Mouse (Mus musculus): ENCODE data around the gene Gzf1. TPM values are rescaled to one million over a fixed set of nuclear protein-coding genes. Genes with fewer than 3 reads are reported as not detected.

Gzf1 gene
- total and polyA plus RNA-seq, 2 experiments from 2014 or later = 14.3 to 40.1 TPM

- H3K4me1 ChIP-seq (ENCODE audit: control insufficient read depth, insufficient read depth) = 0 out of 2 replicates have a peak, but pooled peaks cover 6% of the 10 kb centered on the region
- H3K4me3 ChIP-seq (ENCODE audit: low read depth, low read length) = no peak overlapping the region
- no peaks in the 10 kb centered on the region for H3K27me3 ChIP-seq (ENCODE audit: control insufficient read depth, insufficient read depth, low read length)
- no peak overlapping the region for H3K4me2 ChIP-seq (ENCODE audit: low read depth, low read length)
- no peak overlapping the region for H3K27ac ChIP-seq (ENCODE audit: low read depth)
- ATAC-seq (ENCODE audit: insufficient read depth, low read depth) = no peak
- no peak overlapping the region for H3K9ac ChIP-seq (replicated peaks; ENCODE audit: low read depth, low read length)
- WGBS = 90% methylated on average over 5 of the region's 5 CpGs
- no peaks in the 10 kb centered on the region for H3K9me3 ChIP-seq (replicated peaks; ENCODE audit: control insufficient read depth, low read length)
- TF ChIP-seq EP300 (IDR thresholded peaks at IDR 0.05; ENCODE audit: low read depth) (no peak), CTCF (IDR thresholded peaks at IDR 0.05; ENCODE audit: low read depth) (no peak)
- no peak for DNase-seq (ENCODE audit: low spot score)
- peaks cover 80% of the 10 kb centered on the region for H3K36me3 ChIP-seq (replicated peaks; ENCODE audit: control insufficient read depth, insufficient read depth, low read length)
Observed at GRCm38 (mm10) chr2:148687971-148688370, 7.1 kb downstream of the Gzf1 start.

DNA sequence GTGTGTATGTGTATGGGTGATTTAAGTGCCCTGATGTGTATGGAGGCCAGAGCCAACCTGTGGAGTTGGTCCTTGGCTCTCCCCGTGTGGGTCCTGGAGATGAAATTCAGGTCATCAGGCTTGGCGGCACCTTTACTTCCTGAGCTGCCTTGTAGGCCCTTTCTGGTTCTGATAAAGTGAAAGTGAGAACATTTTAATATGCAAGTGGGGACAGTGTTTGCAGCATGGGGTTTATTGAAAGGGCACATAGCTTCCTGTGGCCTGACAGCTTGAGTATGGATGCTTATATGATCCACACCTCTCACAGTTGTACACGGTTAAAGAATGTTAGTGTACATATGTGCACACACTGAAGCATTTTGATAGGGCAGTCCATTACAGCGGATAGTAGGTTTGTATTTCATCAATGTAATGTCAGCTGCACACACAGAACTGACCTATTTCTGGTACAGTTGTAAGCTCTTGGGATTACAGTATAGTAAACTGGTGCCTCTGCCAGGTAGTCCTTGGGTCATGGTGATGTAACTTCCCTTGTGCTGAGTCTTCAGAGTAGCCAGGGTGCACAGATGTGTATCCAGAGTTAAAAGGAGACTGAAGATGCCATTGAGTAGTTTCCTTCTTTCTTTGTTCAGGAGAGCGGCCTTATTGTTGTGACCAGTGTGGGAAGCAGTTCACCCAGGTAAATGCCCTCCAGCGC lies 8.8 kb downstream of the Gzf1 start:
- Histone ChIP-seq H3K9ac (replicated peaks; ENCODE audit: low read depth, low read length) (no peak overlapping the region), H3K36me3 (replicated peaks; ENCODE audit: control insufficient read depth, insufficient read depth, low read length) (peaks cover 82% of the 10 kb centered on the region), H3K4me2 (ENCODE audit: low read depth, low read length) (no peak overlapping the region), H3K9me3 (replicated peaks; ENCODE audit: control insufficient read depth, low read length) (no peaks in the 10 kb centered on the region), H3K27me3 (ENCODE audit: control insufficient read depth, insufficient read depth, low read length) (no peaks in the 10 kb centered on the region), H3K27ac (ENCODE audit: low read depth) (no peak overlapping the region), H3K4me1 (ENCODE audit: control insufficient read depth, insufficient read depth) (0 out of 2 replicates have a peak, but pooled peaks cover 3% of the 10 kb centered on the region), H3K4me3 (ENCODE audit: low read depth, low read length) (no peak overlapping the region)
- ATAC-seq (ENCODE audit: insufficient read depth, low read depth) (no peak), DNase-seq (ENCODE audit: low spot score) (no peak)
- TF ChIP-seq CTCF (IDR thresholded peaks at IDR 0.05; ENCODE audit: low read depth) (no peak), EP300 (IDR thresholded peaks at IDR 0.05; ENCODE audit: low read depth) (no peak)
- WGBS = 88% methylated on average over 6 of the region's 6 CpGs

DNA sequence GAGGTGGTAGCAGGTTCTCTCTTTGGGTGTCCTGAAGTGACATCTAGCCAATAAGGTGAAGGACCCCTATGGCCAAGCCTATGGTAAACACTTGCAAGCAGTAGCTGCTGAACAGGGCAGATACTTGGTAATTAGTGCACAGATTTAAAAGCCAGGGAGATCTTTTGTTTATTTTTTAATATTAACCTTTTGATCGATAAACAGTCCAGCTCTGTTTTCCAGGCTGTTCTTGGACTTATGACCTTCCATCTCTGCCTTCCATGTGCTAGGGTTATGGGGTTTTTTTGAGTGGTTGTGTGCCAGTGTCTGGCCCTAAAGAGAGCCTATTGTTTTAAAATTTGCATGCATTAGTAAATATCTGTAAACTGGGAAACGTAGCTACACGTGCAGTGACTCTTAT lies 9.5 kb downstream of the Gzf1 start:
- 0 out of 2 replicates have a peak, but pooled peaks cover 3% of the 10 kb centered on the region for H3K4me1 ChIP-seq (ENCODE audit: control insufficient read depth, insufficient read depth)
- no peak for DNase-seq (ENCODE audit: low spot score)
- ATAC-seq (ENCODE audit: insufficient read depth, low read depth) = no peak
- H3K9ac ChIP-seq (replicated peaks; ENCODE audit: low read depth, low read length) = no peak overlapping the region
- H3K4me3 ChIP-seq (ENCODE audit: low read depth, low read length) = no peak overlapping the region
- no peaks in the 10 kb centered on the region for H3K9me3 ChIP-seq (replicated peaks; ENCODE audit: control insufficient read depth, low read length)
- no peak overlapping the region for H3K4me2 ChIP-seq (ENCODE audit: low read depth, low read length)
- H3K27ac ChIP-seq (ENCODE audit: low read depth) = no peak overlapping the region
- TF ChIP-seq EP300 (IDR thresholded peaks at IDR 0.05; ENCODE audit: low read depth) = no peak
- no peak for TF ChIP-seq CTCF (IDR thresholded peaks at IDR 0.05; ENCODE audit: low read depth)
- WGBS = 81% methylated on average over 3 of the region's 3 CpGs
- H3K36me3 ChIP-seq (replicated peaks; ENCODE audit: control insufficient read depth, insufficient read depth, low read length) = peaks cover 85% of the 10 kb centered on the region
- H3K27me3 ChIP-seq (ENCODE audit: control insufficient read depth, insufficient read depth, low read length) = no peaks in the 10 kb centered on the region

DNA sequence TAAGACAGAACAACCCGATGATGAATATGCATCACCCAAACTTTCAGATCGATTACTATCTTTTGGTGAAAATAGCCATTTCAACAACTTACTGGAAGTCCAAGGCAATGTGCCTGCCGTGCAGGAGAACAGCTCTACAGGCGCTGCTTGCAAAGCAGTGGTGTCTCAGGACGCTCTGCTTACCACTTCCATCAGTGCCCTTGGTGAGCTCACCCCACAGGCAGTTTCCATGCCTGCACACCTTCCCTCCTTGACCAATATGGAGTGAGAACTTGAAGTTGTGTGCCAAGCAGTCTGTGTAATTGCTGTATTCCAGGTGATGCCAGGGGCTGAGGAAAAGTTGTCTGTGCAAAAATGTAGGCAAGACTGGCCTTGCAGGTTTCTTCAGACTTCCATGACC lies 10.0 kb downstream of the Gzf1 start:
- H3K4me3 ChIP-seq (ENCODE audit: low read depth, low read length) = no peak overlapping the region
- TF ChIP-seq CTCF (IDR thresholded peaks at IDR 0.05; ENCODE audit: low read depth) (no peak), EP300 (IDR thresholded peaks at IDR 0.05; ENCODE audit: low read depth) (no peak)
- H3K9me3 ChIP-seq (replicated peaks; ENCODE audit: control insufficient read depth, low read length) = no peaks in the 10 kb centered on the region
- DNase-seq (ENCODE audit: low spot score) (no peak), ATAC-seq (ENCODE audit: insufficient read depth, low read depth) (no peak)
- H3K36me3 ChIP-seq (replicated peaks; ENCODE audit: control insufficient read depth, insufficient read depth, low read length) = peaks cover 82% of the 10 kb centered on the region
- H3K4me1 ChIP-seq (ENCODE audit: control insufficient read depth, insufficient read depth) = 0 out of 2 replicates have a peak, but pooled peaks cover 3% of the 10 kb centered on the region
- H3K27ac ChIP-seq (ENCODE audit: low read depth) = no peak overlapping the region
- H3K4me2 ChIP-seq (ENCODE audit: low read depth, low read length) = no peak overlapping the region
- WGBS = 95% methylated on average over 5 of the region's 5 CpGs
- H3K27me3 ChIP-seq (ENCODE audit: control insufficient read depth, insufficient read depth, low read length) = no peaks in the 10 kb centered on the region
- no peak overlapping the region for H3K9ac ChIP-seq (replicated peaks; ENCODE audit: low read depth, low read length)

- Histone ChIP-seq H3K36me3 (replicated peaks; ENCODE audit: control insufficient read depth, insufficient read depth, low read length) (peaks cover 54% of the 10 kb centered on the region), H3K4me1 (ENCODE audit: control insufficient read depth, insufficient read depth) (no peaks in the 10 kb centered on the region), H3K4me3 (ENCODE audit: low read depth, low read length) (no peak overlapping the region), H3K27ac (ENCODE audit: low read depth) (no peak overlapping the region), H3K27me3 (ENCODE audit: control insufficient read depth, insufficient read depth, low read length) (no peaks in the 10 kb centered on the region), H3K9ac (replicated peaks; ENCODE audit: low read depth, low read length) (no peak overlapping the region), H3K4me2 (ENCODE audit: low read depth, low read length) (no peak overlapping the region), H3K9me3 (replicated peaks; ENCODE audit: control insufficient read depth, low read length) (no peaks in the 10 kb centered on the region)
- TF ChIP-seq CTCF (IDR thresholded peaks at IDR 0.05; ENCODE audit: low read depth) (no peak), EP300 (IDR thresholded peaks at IDR 0.05; ENCODE audit: low read depth) (no peak)
- whole genome bisulfite sequencing = 74% methylated on average over 5 of the region's 5 CpGs
- DNase-seq (ENCODE audit: low spot score) = no peak
- no peak for ATAC-seq (ENCODE audit: insufficient read depth, low read depth)
Observed at GRCm38 (mm10) chr2:148698571-148698970, 17.7 kb downstream of the Gzf1 start.
